Mouse (Mus musculus) small intestine, adult 2 months (tissue): ENCODE data around the gene Pdzk1.

Experiments used
- CTCF ChIP-seq: fragments of 200-500 bp; IDR thresholded peaks from 2 replicates; pipeline ENCODE4 v1.5.1; 2012; ENCODE audit warnings: low read depth, mild to moderate bottlenecking, control low read depth, inconsistent platforms, low read length, moderate library complexity, mixed read lengths; ENCODE audit not compliant: insufficient replicate concordance, insufficient read length; ENCODE audit errors: extremely low read depth
- POLR2A ChIP-seq: fragments of 200-500 bp; IDR thresholded peaks from 2 replicates; pipeline ENCODE4 v1.6.1; 2012; ENCODE audit warnings: low read depth, mild to moderate bottlenecking, control low read depth, inconsistent platforms, low read length, moderate library complexity

DNA sequence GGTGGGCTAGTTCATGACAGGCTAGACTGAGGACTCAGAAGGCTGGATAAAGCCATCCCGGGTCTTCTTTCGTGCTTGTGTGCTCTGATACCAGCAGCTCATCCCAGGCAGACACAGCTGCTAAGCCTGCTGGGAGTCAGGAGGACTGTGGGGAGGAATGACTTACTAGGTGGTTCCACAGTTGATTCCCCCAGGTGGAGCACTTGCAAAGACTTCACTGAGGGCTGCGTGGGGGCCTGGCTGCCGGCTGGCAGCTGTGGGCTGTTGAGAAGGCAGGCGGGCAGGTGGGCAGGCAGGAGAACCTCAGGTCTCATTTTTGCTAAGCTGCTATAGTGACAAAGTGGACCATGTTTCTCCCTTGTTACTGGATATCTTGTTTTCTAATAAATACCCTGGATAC, 31.4 kb downstream of the Pdzk1 start:
- TF ChIP-seq POLR2A: no peak
- TF ChIP-seq CTCF: no peak
